19 mouse cellular contexts compared by ENCODE assay signal in genomic region chr10:26158786-26159185, GRCm38 (mm10).
"Had no signal": no experiment of that assay in that cellular context is flagged by ENCODE, and none has a peak within 500 bp of the region (broad histone marks: within the 10 kb centered on the region; RNA-seq: fewer than 3 reads in every experiment).

No protein-coding gene starts in this region.

- DNase-seq: kidney, adult 11 months; kidney, adult 9 months; kidney, postnatal 14 days; kidney, postnatal 4 days; liver, postnatal 0 days; lung, postnatal 10 days; lung, postnatal 36 days; thymus, adult 18-20 months; thymus, postnatal 36 days had no signal

- H3K36me3 ChIP-seq: limb, embryonic 12.5 days; limb, embryonic 15.5 days; lung, embryonic 15.5 days; midbrain, embryonic 13.5 days; neural tube, embryonic 13.5 days had no signal

- H3K4me1 ChIP-seq: limb, embryonic 12.5 days; limb, embryonic 15.5 days; lung, embryonic 15.5 days; megakaryocyte, embryonic 14.5 days; midbrain, embryonic 13.5 days had no signal

- H3K4me2 ChIP-seq: limb, embryonic 12.5 days; limb, embryonic 15.5 days; liver, embryonic 11.5 days; lung, embryonic 15.5 days; midbrain, embryonic 13.5 days; neural tube, embryonic 13.5 days had no signal

- H3K27me3 ChIP-seq: limb, embryonic 12.5 days; limb, embryonic 15.5 days; lung, embryonic 15.5 days; megakaryocyte, embryonic 14.5 days had no signal

- H3K27ac ChIP-seq: limb, embryonic 12.5 days; limb, embryonic 15.5 days; liver, embryonic 14.5 days; lung, embryonic 15.5 days; midbrain, embryonic 13.5 days; neural tube, embryonic 13.5 days had no signal

- H3K9me3 ChIP-seq: limb, embryonic 12.5 days; limb, embryonic 15.5 days; lung, embryonic 15.5 days; megakaryocyte, embryonic 14.5 days; midbrain, embryonic 13.5 days; neural tube, embryonic 13.5 days had no signal

- H3K4me3 ChIP-seq: limb, embryonic 12.5 days; limb, embryonic 15.5 days; lung, embryonic 15.5 days; megakaryocyte, embryonic 14.5 days; midbrain, embryonic 13.5 days; myocyte; neural tube, embryonic 13.5 days had no signal

- H3K9ac ChIP-seq: limb, embryonic 12.5 days; limb, embryonic 15.5 days; liver, embryonic 14.5 days; liver, postnatal 0 days; lung, embryonic 15.5 days; midbrain, embryonic 13.5 days; neural tube, embryonic 13.5 days had no signal

- ATAC-seq: liver, postnatal 0 days; midbrain, embryonic 13.5 days; midbrain, embryonic 16.5 days had no signal
